In genomic region chr10:127721671-127722418, GRCm38 (mm10) we compare ENCODE assay signal across 10 mouse cellular contexts. TPM values are rescaled to one million over a fixed set of nuclear protein-coding genes. Genes with fewer than 3 reads are reported as not detected.
DNase-seq lines count a peak whose midpoint lies in the region; ATAC-seq lines count a peak whose summit lies in the region.
"Had no signal": no experiment of that assay in that cellular context is flagged by ENCODE, and none has a peak within 500 bp of the region (broad histone marks: within the 10 kb centered on the region; RNA-seq: fewer than 3 reads in every experiment).

No protein-coding gene starts in this region.

- H3K27me3 ChIP-seq in kidney, embryonic 16.5 days (ENCODE audit: insufficient read depth, low read length): 0 out of 2 replicates have a peak, but pooled peaks cover 14% of the 10 kb centered on the region
- peaks cover 10% of the 10 kb centered on the region for H3K27me3 ChIP-seq in embryonic facial prominence, embryonic 12.5 days
- peaks cover 10% of the 10 kb centered on the region for H3K27me3 ChIP-seq in midbrain, embryonic 13.5 days

- peak overlapping the region; percentile 52 for H3K4me2 ChIP-seq in kidney, embryonic 16.5 days (replicated peaks; ENCODE audit: low read depth, low read length)
- H3K4me2 ChIP-seq in embryonic facial prominence, embryonic 12.5 days (replicated peaks): peak overlapping the region; percentile 33
- peak overlapping the region; percentile 42 for H3K4me2 ChIP-seq in midbrain, embryonic 13.5 days (replicated peaks)

- H3K9me3 ChIP-seq in kidney, embryonic 16.5 days (ENCODE audit: low read length): no peaks in the 10 kb centered on the region
- no peaks in the 10 kb centered on the region for H3K9me3 ChIP-seq in embryonic facial prominence, embryonic 12.5 days
- no peaks in the 10 kb centered on the region for H3K9me3 ChIP-seq in midbrain, embryonic 13.5 days

- ATAC-seq in kidney, embryonic 16.5 days (ENCODE audit: low FRiP score, low TSS enrichment): peak; percentile 69
- peak; percentile 69; the same call in 1 of the 2 replicates for ATAC-seq in embryonic facial prominence, embryonic 12.5 days (ENCODE audit: insufficient number of reproducible peaks, insufficient read depth, low FRiP score, low TSS enrichment)
- ATAC-seq in midbrain, embryonic 13.5 days: peak; percentile 82
- no peak for ATAC-seq in activated CD4-positive, CD25-positive, alpha-beta regulatory T cell, adult 4 months
- ATAC-seq: inflammation-experienced regulatory T-cells, adult 6 months had no signal

- no peaks in the 10 kb centered on the region for H3K36me3 ChIP-seq in kidney, embryonic 16.5 days (ENCODE audit: insufficient read depth, low read length)
- no peaks in the 10 kb centered on the region for H3K36me3 ChIP-seq in embryonic facial prominence, embryonic 12.5 days
- H3K36me3 ChIP-seq in midbrain, embryonic 13.5 days: no peaks in the 10 kb centered on the region

- H3K27ac ChIP-seq in kidney, embryonic 16.5 days (ENCODE audit: low read length): peak overlapping the region; percentile 86
- H3K27ac ChIP-seq in embryonic facial prominence, embryonic 12.5 days: 0 out of 2 replicates have a peak overlapping the region, but pooled peaks have one; percentile 23
- H3K27ac ChIP-seq in midbrain, embryonic 13.5 days: peak overlapping the region; percentile 69

- H3K9ac ChIP-seq in kidney, embryonic 16.5 days (replicated peaks; ENCODE audit: low read length): peak overlapping the region; percentile 60
- H3K9ac ChIP-seq in embryonic facial prominence, embryonic 12.5 days: peak overlapping the region; percentile 32
- H3K9ac ChIP-seq in midbrain, embryonic 13.5 days (replicated peaks): peak overlapping the region; percentile 46; the same call in 1 of the 2 replicates

- peaks cover 22% of the 10 kb centered on the region for H3K4me1 ChIP-seq in kidney, embryonic 16.5 days (ENCODE audit: insufficient read depth, low read length)
- H3K4me1 ChIP-seq in embryonic facial prominence, embryonic 12.5 days: peaks cover 19% of the 10 kb centered on the region
- H3K4me1 ChIP-seq in midbrain, embryonic 13.5 days (replicated peaks): peaks cover 35% of the 10 kb centered on the region

- H3K4me3 ChIP-seq in kidney, embryonic 16.5 days (ENCODE audit: low read length): peak overlapping the region; percentile 24
- H3K4me3 ChIP-seq in embryonic facial prominence, embryonic 12.5 days: peak overlapping the region; percentile 7; the same call in 1 of the 2 replicates
- H3K4me3 ChIP-seq in midbrain, embryonic 13.5 days (replicated peaks): peak overlapping the region; percentile 12
- H3K4me3 ChIP-seq: myocyte had no signal

- DNase-seq in kidney, postnatal 14 days: no peak
- DNase-seq in heart, postnatal 14 days: peak; percentile 19 to 37
- DNase-seq in urinary bladder, postnatal 25 days (ENCODE audit: low spot score): no peak
- no peak for DNase-seq in spleen, postnatal 36 days (ENCODE audit: low spot score in 2 of 2)

- WGBS in kidney, embryonic 16.5 days: 5% methylated on average over 20 of the region's 20 CpGs
- WGBS in embryonic facial prominence, embryonic 12.5 days: 10% methylated on average over 20 of the region's 20 CpGs
- 8% methylated on average over 20 of the region's 20 CpGs for WGBS in midbrain, embryonic 13.5 days

- intact Hi-C loops in heart, postnatal 14 days (cut with DNase I): no loop called here

RNA-seq across cellular contexts. Expression of gene Tac2, which starts 2.4 kb away (rescaled TPM):
- polyA plus RNA-seq in kidney, embryonic 16.5 days (2015; fragmentation: Nextera tagmentation; extraction: Ambion mirVana): 1.7 and 2.0 TPM in 2 replicates
- polyA plus RNA-seq in embryonic facial prominence, embryonic 12.5 days (2016; fragmentation: Nextera tagmentation; extraction: Ambion mirVana): 1.2 and 2.1 TPM in 2 replicates
- not detected for total RNA-seq in heart, postnatal 14 days (2021)
- polyA plus RNA-seq in midbrain, embryonic 13.5 days (2015; fragmentation: Nextera tagmentation; extraction: Ambion mirVana): not detected in 2 replicates
- polyA plus RNA-seq in activated CD4-positive, CD25-positive, alpha-beta regulatory T cell, adult 4 months (2017; shearing (Covaris generic)): not detected
- polyA plus RNA-seq: inflammation-experienced regulatory T-cells, adult 6 months had no signal

RNA-seq across cellular contexts. Expression of gene Myo1a, which starts 16.9 kb away (rescaled TPM):
- 0.31 and 0.50 TPM in 2 replicates for polyA plus RNA-seq in kidney, embryonic 16.5 days (2015; fragmentation: Nextera tagmentation; extraction: Ambion mirVana)
- 0.20 and 0.58 TPM in 2 replicates for polyA plus RNA-seq in embryonic facial prominence, embryonic 12.5 days (2016; fragmentation: Nextera tagmentation; extraction: Ambion mirVana)
- total RNA-seq in heart, postnatal 14 days (2021): under 1 TPM in 1 of 2 experiments, not detected in 1; 0.15 TPM
- polyA plus RNA-seq in midbrain, embryonic 13.5 days (2015; fragmentation: Nextera tagmentation; extraction: Ambion mirVana): 0.28 and 0.53 TPM in 2 replicates
- not detected for polyA plus RNA-seq in activated CD4-positive, CD25-positive, alpha-beta regulatory T cell, adult 4 months (2017; shearing (Covaris generic))
- polyA plus RNA-seq: inflammation-experienced regulatory T-cells, adult 6 months had no signal

RNA-seq across cellular contexts. Expression of gene Zbtb39, which starts 17.5 kb away (rescaled TPM):
- 4.0 and 4.1 TPM in 2 replicates for polyA plus RNA-seq in kidney, embryonic 16.5 days (2015; fragmentation: Nextera tagmentation; extraction: Ambion mirVana)
- 4.8 and 5.2 TPM in 2 replicates for polyA plus RNA-seq in embryonic facial prominence, embryonic 12.5 days (2016; fragmentation: Nextera tagmentation; extraction: Ambion mirVana)
- 1 to 10 TPM; 7.5 to 8.3 TPM for total RNA-seq in heart, postnatal 14 days (2021)
- polyA plus RNA-seq in midbrain, embryonic 13.5 days (2015; fragmentation: Nextera tagmentation; extraction: Ambion mirVana): 5.1 and 5.3 TPM in 2 replicates
- under 1 TPM; 0.36 to 0.45 TPM for polyA plus RNA-seq in activated CD4-positive, CD25-positive, alpha-beta regulatory T cell, adult 4 months (2017; shearing (Covaris generic))

RNA-seq across cellular contexts. Expression of gene Gpr182, which starts 29.7 kb away (rescaled TPM):
- polyA plus RNA-seq in kidney, embryonic 16.5 days (2015; fragmentation: Nextera tagmentation; extraction: Ambion mirVana): 10.7 and 11.9 TPM in 2 replicates
- polyA plus RNA-seq in embryonic facial prominence, embryonic 12.5 days (2016; fragmentation: Nextera tagmentation; extraction: Ambion mirVana): 0.48 and 0.70 TPM in 2 replicates
- 1 to 10 TPM; 3.4 to 4.6 TPM for total RNA-seq in heart, postnatal 14 days (2021)
- polyA plus RNA-seq in midbrain, embryonic 13.5 days (2015; fragmentation: Nextera tagmentation; extraction: Ambion mirVana): 0.39 and 0.52 TPM in 2 replicates
- polyA plus RNA-seq in activated CD4-positive, CD25-positive, alpha-beta regulatory T cell, adult 4 months (2017; shearing (Covaris generic)): under 1 TPM; 0.15 to 0.22 TPM

RNA-seq across cellular contexts. Expression of gene Rdh1, which starts 37.7 kb away (rescaled TPM):
- polyA plus RNA-seq in kidney, embryonic 16.5 days (2015; fragmentation: Nextera tagmentation; extraction: Ambion mirVana): 0.22 and 0.23 TPM in 2 replicates
- polyA plus RNA-seq in embryonic facial prominence, embryonic 12.5 days (2016; fragmentation: Nextera tagmentation; extraction: Ambion mirVana): not detected in 2 replicates
- total RNA-seq in heart, postnatal 14 days (2021): under 1 TPM in 1 of 2 experiments, not detected in 1; 0.05 TPM
- polyA plus RNA-seq in midbrain, embryonic 13.5 days (2015; fragmentation: Nextera tagmentation; extraction: Ambion mirVana): 0.04 TPM in 1 of 2 replicates, not detected in the other
- polyA plus RNA-seq in activated CD4-positive, CD25-positive, alpha-beta regulatory T cell, adult 4 months (2017; shearing (Covaris generic)): under 1 TPM in 1 of 2 experiments, not detected in 1; 0.13 TPM

Comparison
In these comparisons a context has a peak if more than half of its experiments do, and no peak if none do; other contexts are left out.
1. H3K27ac ChIP-seq: peak in every context shown above with its lines; median percentile 86 in kidney, embryonic 16.5 days; 69 in midbrain, embryonic 13.5 days; 23 in embryonic facial prominence, embryonic 12.5 days.
2. DNase-seq: peak in heart, postnatal 14 days (2 of 2); none in kidney, postnatal 14 days (single experiment), urinary bladder, postnatal 25 days (single experiment) and spleen, postnatal 36 days (0 of 2).
3. Peak in every context shown above with its lines, with median percentiles within 50 percentile points of each other: H3K4me2 ChIP-seq, H3K4me3 ChIP-seq and H3K9ac ChIP-seq.